Mouse (Mus musculus): Measurements from ENCODE around the gene Nid2. TPM values are rescaled to one million over a fixed set of nuclear protein-coding genes. Genes with fewer than 3 reads are reported as not detected.
A peak's percentile ranks its signal among the peaks of the same experiment; 100 is the strongest.

Nid2 gene
- total and polyA plus RNA-seq, 3 experiments = 12.1 to 21.6 (median 21.2) TPM

GRCm38 (mm10) chr14:19728278-19728677 lies 22.8 kb upstream of the Nid2 start:
- no peaks in the 10 kb centered on the region for H3K36me3 ChIP-seq (ENCODE audit: control insufficient read depth, insufficient read depth, low read length)
- DNase-seq = no peak
- 75% methylated on average over 5 of the region's 5 CpGs for WGBS
- TF ChIP-seq EP300 (IDR thresholded peaks at IDR 0.05; ENCODE audit: insufficient read depth, low read depth, low read length) = no peak
- TF ChIP-seq CTCF (IDR thresholded peaks at IDR 0.05) = no peak
- no peak for TF ChIP-seq POLR2A (IDR thresholded peaks at IDR 0.05; ENCODE audit: insufficient read depth, low read depth, low read length)
- H3K4me3 ChIP-seq = no peak overlapping the region
- no peaks in the 10 kb centered on the region for H3K79me2 ChIP-seq (replicated peaks; ENCODE audit: control insufficient read depth, insufficient read depth, low read length)
- intact Hi-C loops (cut with DNase I) = no loop called here
- H3K27me3 ChIP-seq (ENCODE audit: control insufficient read depth, insufficient read depth, low read length) = no peaks in the 10 kb centered on the region
- no peak overlapping the region for H3K27ac ChIP-seq
- H3K4me1 ChIP-seq (ENCODE audit: control insufficient read depth, insufficient read depth, low read length) = no peaks in the 10 kb centered on the region
- H3K9ac ChIP-seq (ENCODE audit: low read depth, low read length) = no peak overlapping the region

DNA sequence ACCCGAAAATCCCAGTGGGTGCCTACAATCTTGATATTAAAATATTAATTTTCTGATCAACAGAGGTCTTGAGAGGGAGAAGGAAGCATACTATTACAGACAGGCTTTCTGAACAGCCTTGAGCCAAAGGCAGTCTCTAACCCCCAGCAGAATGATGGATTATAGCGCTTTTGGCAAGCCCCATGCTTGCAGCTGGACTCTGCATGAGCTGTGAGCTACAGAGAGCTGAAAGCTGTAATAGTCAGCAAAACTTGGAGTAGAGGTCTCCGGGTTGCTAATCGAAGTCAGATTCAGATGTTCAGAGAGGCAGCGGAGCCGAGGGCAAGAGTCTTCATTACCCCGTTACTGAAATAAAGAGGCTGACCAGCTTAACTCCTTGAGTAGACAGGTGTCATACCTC lies 22.3 kb upstream of the Nid2 start:
- H3K36me3 ChIP-seq (ENCODE audit: control insufficient read depth, insufficient read depth, low read length) = no peaks in the 10 kb centered on the region
- no peak overlapping the region for H3K9ac ChIP-seq (ENCODE audit: low read depth, low read length)
- no peaks in the 10 kb centered on the region for H3K27me3 ChIP-seq (ENCODE audit: control insufficient read depth, insufficient read depth, low read length)
- TF ChIP-seq POLR2A (IDR thresholded peaks at IDR 0.05; ENCODE audit: insufficient read depth, low read depth, low read length) = no peak
- no peak for TF ChIP-seq EP300 (IDR thresholded peaks at IDR 0.05; ENCODE audit: insufficient read depth, low read depth, low read length)
- no peak for TF ChIP-seq CTCF (IDR thresholded peaks at IDR 0.05)
- intact Hi-C loops (cut with DNase I) = no loop called here
- DNase-seq = no peak
- WGBS = 69% methylated on average over 7 of the region's 7 CpGs
- H3K4me3 ChIP-seq = no peak overlapping the region
- H3K27ac ChIP-seq = no peak overlapping the region
- no peaks in the 10 kb centered on the region for H3K79me2 ChIP-seq (replicated peaks; ENCODE audit: control insufficient read depth, insufficient read depth, low read length)
- H3K4me1 ChIP-seq (ENCODE audit: control insufficient read depth, insufficient read depth, low read length) = peaks cover 4% of the 10 kb centered on the region

- TF ChIP-seq POLR2A (IDR thresholded peaks at IDR 0.05; ENCODE audit: insufficient read depth, low read depth, low read length) = no peak
- no peak for TF ChIP-seq EP300 (IDR thresholded peaks at IDR 0.05; ENCODE audit: insufficient read depth, low read depth, low read length)
- no peak for TF ChIP-seq CTCF (IDR thresholded peaks at IDR 0.05)
These were observed 19.0 kb upstream of the Nid2 start for GRCm38 (mm10) chr14:19732097-19732496.

GRCm38 (mm10) chr14:19733490-19734282 lies 17.4 kb upstream of the Nid2 start:
- H3K27ac ChIP-seq = peak overlapping the region; percentile 70
- TF ChIP-seq CTCF (IDR thresholded peaks at IDR 0.05) (no peak), EP300 (IDR thresholded peaks at IDR 0.05; ENCODE audit: insufficient read depth, low read depth, low read length) (0 out of 2 replicates have a peak, but pooled peaks have one; percentile 38), POLR2A (IDR thresholded peaks at IDR 0.05; ENCODE audit: insufficient read depth, low read depth, low read length) (no peak)

More at GRCm38 (mm10) chr14:19732097-19732496, 19.0 kb upstream of the Nid2 start:
- Histone ChIP-seq H3K9ac (ENCODE audit: low read depth, low read length) (no peak overlapping the region), H3K36me3 (ENCODE audit: control insufficient read depth, insufficient read depth, low read length) (peaks cover 2% of the 10 kb centered on the region; the same call in 1 of the 2 replicates), H3K4me3 (no peak overlapping the region), H3K79me2 (replicated peaks; ENCODE audit: control insufficient read depth, insufficient read depth, low read length) (no peaks in the 10 kb centered on the region), H3K4me1 (ENCODE audit: control insufficient read depth, insufficient read depth, low read length) (peaks cover 8% of the 10 kb centered on the region), H3K27ac (no peak overlapping the region), H3K27me3 (ENCODE audit: control insufficient read depth, insufficient read depth, low read length) (no peaks in the 10 kb centered on the region)
- intact Hi-C loops (cut with DNase I) = no loop called here
- 76% methylated on average over 2 of the region's 2 CpGs for WGBS
- no peak for DNase-seq

DNA sequence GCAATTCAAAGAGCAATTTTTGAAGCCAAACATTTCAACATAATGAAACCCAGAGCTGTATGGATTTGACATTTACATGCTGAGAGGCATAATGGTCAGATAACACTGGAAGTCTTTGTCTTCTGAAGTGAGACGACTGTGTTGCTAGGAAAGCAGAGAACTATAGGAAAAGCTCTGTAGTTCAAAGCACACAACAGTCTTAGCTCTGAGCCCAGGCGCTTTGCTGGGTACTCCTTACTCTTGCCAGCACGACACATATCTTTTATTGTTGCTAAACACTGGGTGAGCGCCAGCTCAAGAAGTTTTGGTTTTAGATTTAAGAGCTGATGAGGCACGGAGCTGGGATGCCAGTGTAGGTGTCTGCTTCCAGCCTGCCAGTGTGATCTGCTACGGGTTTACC lies 15.8 kb upstream of the Nid2 start:
- TF ChIP-seq POLR2A (IDR thresholded peaks at IDR 0.05; ENCODE audit: insufficient read depth, low read depth, low read length) (no peak), CTCF (IDR thresholded peaks at IDR 0.05) (no peak), EP300 (IDR thresholded peaks at IDR 0.05; ENCODE audit: insufficient read depth, low read depth, low read length) (no peak)
- 68% methylated on average over 6 of the region's 6 CpGs for WGBS
- H3K79me2 ChIP-seq (replicated peaks; ENCODE audit: control insufficient read depth, insufficient read depth, low read length) = no peaks in the 10 kb centered on the region
- peaks cover 2% of the 10 kb centered on the region; the same call in 1 of the 2 replicates for H3K36me3 ChIP-seq (ENCODE audit: control insufficient read depth, insufficient read depth, low read length)
- no peak overlapping the region for H3K9ac ChIP-seq (ENCODE audit: low read depth, low read length)
- H3K4me3 ChIP-seq = no peak overlapping the region
- intact Hi-C loops (cut with DNase I) = loop anchor here (2.0 kb wide), 1 partner anchor 13 kb away; no protein-coding TSS in a partner anchor
- no peaks in the 10 kb centered on the region for H3K27me3 ChIP-seq (ENCODE audit: control insufficient read depth, insufficient read depth, low read length)
- H3K27ac ChIP-seq = no peak overlapping the region
- peaks cover 11% of the 10 kb centered on the region for H3K4me1 ChIP-seq (ENCODE audit: control insufficient read depth, insufficient read depth, low read length)
- no peak for DNase-seq

More at GRCm38 (mm10) chr14:19733490-19734282, 17.4 kb upstream of the Nid2 start:
- DNase-seq = peak; percentile 53 to 63
- H3K4me3 ChIP-seq = no peak overlapping the region
- H3K36me3 ChIP-seq (ENCODE audit: control insufficient read depth, insufficient read depth, low read length) = peaks cover 2% of the 10 kb centered on the region; the same call in 1 of the 2 replicates
- 24% methylated on average over 4 of the region's 4 CpGs for WGBS
- no peaks in the 10 kb centered on the region for H3K27me3 ChIP-seq (ENCODE audit: control insufficient read depth, insufficient read depth, low read length)
- H3K4me1 ChIP-seq (ENCODE audit: control insufficient read depth, insufficient read depth, low read length) = peaks cover 11% of the 10 kb centered on the region
- intact Hi-C loops (cut with DNase I) = loop anchor here (2.0 kb wide), 1 partner anchor 15 kb away; no protein-coding TSS in a partner anchor
- no peaks in the 10 kb centered on the region for H3K79me2 ChIP-seq (replicated peaks; ENCODE audit: control insufficient read depth, insufficient read depth, low read length)
- H3K9ac ChIP-seq (ENCODE audit: low read depth, low read length) = no peak overlapping the region

DNA sequence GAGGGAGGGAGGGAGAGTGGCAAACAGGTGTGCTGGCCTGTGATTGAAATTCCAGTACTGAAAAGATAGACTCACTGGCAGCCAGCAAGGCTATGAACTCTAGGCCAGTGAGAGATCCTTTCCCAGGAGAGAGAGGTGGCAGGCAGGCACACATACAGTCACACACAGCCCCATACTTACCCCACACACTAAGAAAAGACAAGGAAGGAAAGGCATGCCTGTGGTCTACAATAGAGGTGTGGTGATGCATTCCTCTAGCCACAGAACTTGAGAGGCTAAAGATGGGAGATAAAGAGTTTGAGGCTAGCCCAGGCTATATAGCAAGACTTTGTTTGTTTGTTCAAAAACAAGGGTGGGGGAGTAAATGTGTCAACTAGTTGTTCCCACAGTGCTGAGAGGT lies 13.5 kb upstream of the Nid2 start:
- Histone ChIP-seq H3K36me3 (ENCODE audit: control insufficient read depth, insufficient read depth, low read length) (peaks cover 2% of the 10 kb centered on the region; the same call in 1 of the 2 replicates), H3K27me3 (ENCODE audit: control insufficient read depth, insufficient read depth, low read length) (no peaks in the 10 kb centered on the region), H3K27ac (peak overlapping the region; percentile 23; the same call in 1 of the 2 replicates), H3K9ac (ENCODE audit: low read depth, low read length) (no peak overlapping the region), H3K4me1 (ENCODE audit: control insufficient read depth, insufficient read depth, low read length) (peaks cover 11% of the 10 kb centered on the region), H3K79me2 (replicated peaks; ENCODE audit: control insufficient read depth, insufficient read depth, low read length) (no peaks in the 10 kb centered on the region), H3K4me3 (no peak overlapping the region)
- TF ChIP-seq POLR2A (IDR thresholded peaks at IDR 0.05; ENCODE audit: insufficient read depth, low read depth, low read length) (no peak), EP300 (IDR thresholded peaks at IDR 0.05; ENCODE audit: insufficient read depth, low read depth, low read length) (no peak), CTCF (IDR thresholded peaks at IDR 0.05) (no peak)
- DNase-seq = no peak
- intact Hi-C loops (cut with DNase I) = no loop called here

Measured in heart, adult 2 months (tissue).